Mouse (Mus musculus) liver, embryonic 12.5 days (tissue): ENCODE data around the gene Nmb. TPM values are rescaled to one million over a fixed set of nuclear protein-coding genes. Genes with fewer than 3 reads are reported as not detected.

Source experiments
- ATAC-seq: fragments of 200-750 bp; cut with Nextera tagmentation; 2 replicates; pipeline ENCODE4 v1.8.0; 2017; ENCODE audit warnings: moderate number of reproducible peaks, mild to moderate bottlenecking, moderate library complexity
- H3K27ac ChIP-seq: fragments of 300-500 bp; sonication (generic); 2 replicates; pipeline ENCODE4 v1.5.1; 2016; ENCODE audit warnings: mild to moderate bottlenecking
- H3K27me3 ChIP-seq: fragments of 300-500 bp; sonication (generic); replicated peaks from 2 replicates; pipeline ENCODE4 v1.6.1; 2016; ENCODE audit warnings: mild to moderate bottlenecking, moderate library complexity
- H3K36me3 ChIP-seq: fragments of 300-500 bp; sonication (generic); 2 replicates; pipeline ENCODE4 v1.6.1; 2016; ENCODE audit warnings: mild to moderate bottlenecking, moderate library complexity
- H3K4me1 ChIP-seq: fragments of 300-500 bp; sonication (generic); 2 replicates; pipeline ENCODE4 v1.6.1; 2016
- H3K4me2 ChIP-seq: fragments of 300-500 bp; sonication (generic); 2 replicates; pipeline ENCODE4 v1.6.1; 2016; ENCODE audit warnings: mild to moderate bottlenecking, moderate library complexity
- H3K4me3 ChIP-seq: fragments of 300-500 bp; sonication (generic); 2 replicates; pipeline ENCODE4 v1.5.1; 2016; ENCODE audit warnings: mild to moderate bottlenecking, moderate library complexity
- H3K9ac ChIP-seq: fragments of 300-500 bp; sonication (generic); 2 replicates; pipeline ENCODE4 v1.6.1; 2016; ENCODE audit warnings: mild to moderate bottlenecking, moderate library complexity
- H3K9me3 ChIP-seq: fragments of 300-500 bp; sonication (generic); replicated peaks from 2 replicates; pipeline ENCODE4 v1.6.1; 2016; ENCODE audit warnings: mild to moderate bottlenecking, moderate library complexity
- WGBS: fragments of 180-500 bp; shearing (Covaris S2); methylation state at CpG from one replicate; pipeline ENCODE4 v1.1.7; 2016; ENCODE audit not compliant: insufficient replicate concordance; 5-methylcytosine and 5-hydroxymethylcytosine counted together
- polyA plus RNA-seq: library from polyadenylated mRNA; unstranded; fragments of >200 nt; fragmentation: Nextera tagmentation; extraction: Ambion mirVana; gene quantifications from 2 replicates; pipeline ENCODE4 v1.2.1, GENCODE M21; 2016

The Nmb gene
- polyA plus RNA-seq, 1 experiment from 2014 or later, result 2.4 TPM

DNA sequence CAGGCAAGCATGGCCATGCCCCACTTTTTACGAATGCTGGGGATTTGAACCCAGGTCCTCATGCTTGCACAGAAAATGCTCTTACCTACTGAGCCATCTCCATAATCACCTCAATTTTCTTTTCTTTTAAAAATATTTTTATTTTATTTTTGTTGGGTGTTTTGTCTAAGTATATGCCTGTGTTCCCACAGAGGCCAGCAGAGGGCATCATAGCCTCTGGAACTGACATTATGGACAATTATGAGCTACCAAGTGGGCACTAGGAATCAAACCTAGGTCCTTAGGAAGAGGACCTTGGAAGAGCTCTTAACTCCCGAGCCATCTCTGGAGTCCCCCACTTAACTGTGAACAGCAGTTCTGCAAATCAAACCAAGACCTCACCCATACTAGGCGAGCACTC is 51.7 kb downstream of the Nmb start:
- H3K36me3 ChIP-seq, result no peaks in the 10 kb centered on the region
- no peak overlapping the region for H3K4me3 ChIP-seq
- no peaks in the 10 kb centered on the region for H3K27me3 ChIP-seq
- no peak overlapping the region for H3K27ac ChIP-seq
- no peak for ATAC-seq
- no peak overlapping the region for H3K4me2 ChIP-seq
- 78% methylated on average over 3 of the region's 3 CpGs for WGBS
- no peak overlapping the region for H3K9ac ChIP-seq
- H3K4me1 ChIP-seq, result no peaks in the 10 kb centered on the region
- no peaks in the 10 kb centered on the region for H3K9me3 ChIP-seq

Other genes with a start within 250 kb of the Nmb start
- 7.0 and 7.1 TPM in 2 replicates for gene Crtc3, start 216.2 kb downstream of the Nmb start, polyA plus RNA-seq
- gene Iqgap1, start 79.1 kb downstream of the Nmb start, polyA plus RNA-seq, result 19.4 and 19.9 TPM in 2 replicates
- 0.23 and 0.58 TPM in 2 replicates for gene Zscan2, start 44.2 kb downstream of the Nmb start, polyA plus RNA-seq
- gene Wdr73, start 3.8 kb downstream of the Nmb start, polyA plus RNA-seq, result 29.1 and 30.3 TPM in 2 replicates
- gene Sec11a, start 42.7 kb upstream of the Nmb start, polyA plus RNA-seq, result 123 and 124 TPM in 2 replicates
- 11.9 and 12.0 TPM in 2 replicates for gene Zfp592, start 88.6 kb upstream of the Nmb start, polyA plus RNA-seq
- 0.11 and 0.14 TPM in 2 replicates for gene Alpk3, start 152.5 kb upstream of the Nmb start, polyA plus RNA-seq
- gene Slc28a1, start 209.7 kb upstream of the Nmb start, polyA plus RNA-seq, result 0.49 and 0.51 TPM in 2 replicates